Mouse (Mus musculus): Measurements from ENCODE around the gene Plac8. TPM values are rescaled to one million over a fixed set of nuclear protein-coding genes. Genes with fewer than 3 reads are reported as not detected.

Gene Plac8
- polyA plus RNA-seq, 1 experiment from 2014 or later: 5.3 TPM

DNA sequence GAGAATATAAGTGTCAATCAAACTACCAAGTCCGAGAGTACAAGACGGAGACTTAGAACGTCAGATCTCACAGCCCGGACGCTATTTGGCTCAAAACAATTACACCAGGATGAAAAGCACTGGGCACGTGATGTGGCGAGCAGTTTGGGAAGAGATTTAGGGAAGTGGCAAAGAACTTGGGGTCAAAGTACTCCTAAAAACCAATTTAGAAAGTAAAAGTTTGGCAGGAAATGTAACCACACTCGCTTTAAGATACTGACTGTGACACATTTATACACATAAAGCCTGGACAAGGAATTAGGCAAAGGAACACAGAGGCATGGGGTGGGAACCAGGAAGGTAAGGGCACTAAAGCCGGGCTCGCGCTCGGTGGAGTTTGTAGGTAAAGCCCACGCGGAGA lies 15.0 kb downstream of the Plac8 start:
- Histone ChIP-seq H3K9me3 (no peaks in the 10 kb centered on the region), H3K9ac (no peak overlapping the region), H3K36me3 (no peaks in the 10 kb centered on the region), H3K4me1 (no peaks in the 10 kb centered on the region), H3K4me3 (no peak overlapping the region), H3K27ac (no peak overlapping the region), H3K27me3 (no peaks in the 10 kb centered on the region), H3K4me2 (no peak overlapping the region)
- no peak for ATAC-seq (ENCODE audit: insufficient number of reproducible peaks, low FRiP score, low TSS enrichment, low read depth)
- 76% methylated on average over 14 of the region's 14 CpGs for WGBS

DNA sequence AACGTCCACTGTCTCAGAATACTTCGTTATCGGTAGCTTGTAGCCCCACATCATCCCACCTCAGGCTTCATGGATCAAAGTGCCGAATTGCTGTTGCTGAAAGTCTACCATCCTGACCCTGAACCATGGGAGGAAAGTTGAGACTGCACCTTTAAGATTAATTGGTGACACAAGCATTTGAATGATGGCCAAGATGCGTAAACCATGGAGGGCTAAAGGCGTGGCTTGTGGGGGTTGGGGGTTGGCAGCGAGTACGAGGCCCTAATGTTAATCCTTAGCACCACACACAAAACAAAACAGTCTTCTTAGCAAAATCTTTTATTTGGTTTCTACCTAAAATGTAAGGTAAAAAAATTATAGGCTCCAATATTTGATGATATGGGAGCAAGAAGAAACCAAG lies 18.6 kb downstream of the Plac8 start:
- no peak overlapping the region for H3K4me2 ChIP-seq
- H3K27me3 ChIP-seq: no peaks in the 10 kb centered on the region
- peaks cover 9% of the 10 kb centered on the region for H3K36me3 ChIP-seq
- no peak overlapping the region for H3K27ac ChIP-seq
- no peak overlapping the region for H3K9ac ChIP-seq
- no peak overlapping the region for H3K4me3 ChIP-seq
- WGBS: 46% methylated on average over 8 of the region's 8 CpGs
- no peak for ATAC-seq (ENCODE audit: insufficient number of reproducible peaks, low FRiP score, low TSS enrichment, low read depth)
- H3K9me3 ChIP-seq: no peaks in the 10 kb centered on the region
- no peaks in the 10 kb centered on the region for H3K4me1 ChIP-seq

DNA sequence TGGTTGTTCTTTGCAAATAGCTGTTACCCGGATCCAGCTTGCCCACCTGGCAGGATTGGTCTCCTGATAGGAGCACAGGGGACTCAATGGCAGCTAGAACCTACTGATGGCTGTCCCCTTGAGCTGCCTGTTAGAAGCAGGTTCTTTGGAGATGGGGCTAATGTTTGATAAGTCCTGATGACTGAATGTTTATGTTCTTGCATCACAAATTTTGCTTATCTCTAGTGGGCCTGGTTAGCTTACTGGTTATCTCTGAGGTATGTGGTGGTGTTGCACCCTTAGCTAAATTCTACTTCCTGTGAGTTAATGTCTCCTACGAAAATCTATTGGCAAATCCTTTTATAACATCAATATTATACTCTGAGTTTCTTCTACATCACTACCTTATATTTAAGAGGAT lies 20.1 kb downstream of the Plac8 start:
- no peak overlapping the region for H3K9ac ChIP-seq
- WGBS: 74% methylated on average over 2 of the region's 2 CpGs
- peaks cover 24% of the 10 kb centered on the region for H3K36me3 ChIP-seq
- no peak overlapping the region for H3K4me3 ChIP-seq
- no peaks in the 10 kb centered on the region for H3K9me3 ChIP-seq
- H3K4me1 ChIP-seq: no peaks in the 10 kb centered on the region
- no peak overlapping the region for H3K27ac ChIP-seq
- no peaks in the 10 kb centered on the region for H3K27me3 ChIP-seq
- no peak overlapping the region for H3K4me2 ChIP-seq
- no peak for ATAC-seq (ENCODE audit: insufficient number of reproducible peaks, low FRiP score, low TSS enrichment, low read depth)

DNA sequence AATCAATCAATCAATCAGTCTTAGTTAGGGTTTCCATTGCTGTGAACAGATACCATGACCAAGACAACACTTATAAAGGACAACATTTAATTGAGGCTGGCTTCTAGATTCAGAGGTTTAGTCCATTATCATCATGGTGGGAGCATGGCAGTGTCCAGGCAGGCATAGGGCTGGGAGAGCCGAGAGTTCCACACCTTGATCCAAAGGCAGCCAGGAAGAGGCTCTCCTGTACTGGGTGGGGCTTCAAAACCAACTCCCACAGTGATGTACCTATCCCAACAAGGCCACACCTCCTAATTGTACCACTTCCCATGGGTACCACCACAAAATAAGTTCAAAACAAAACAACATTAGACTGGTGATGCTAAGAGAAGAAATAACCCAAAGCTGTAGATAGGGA lies 21.9 kb downstream of the Plac8 start:
- Histone ChIP-seq H3K4me2 (no peak overlapping the region), H3K27me3 (no peaks in the 10 kb centered on the region), H3K9ac (no peak overlapping the region), H3K4me1 (no peaks in the 10 kb centered on the region), H3K9me3 (no peaks in the 10 kb centered on the region), H3K4me3 (no peak overlapping the region), H3K36me3 (peaks cover 35% of the 10 kb centered on the region), H3K27ac (no peak overlapping the region)
- no peak for ATAC-seq (ENCODE audit: insufficient number of reproducible peaks, low FRiP score, low TSS enrichment, low read depth)
- WGBS: 86% methylated on average over 1 of the region's 1 CpGs

DNA sequence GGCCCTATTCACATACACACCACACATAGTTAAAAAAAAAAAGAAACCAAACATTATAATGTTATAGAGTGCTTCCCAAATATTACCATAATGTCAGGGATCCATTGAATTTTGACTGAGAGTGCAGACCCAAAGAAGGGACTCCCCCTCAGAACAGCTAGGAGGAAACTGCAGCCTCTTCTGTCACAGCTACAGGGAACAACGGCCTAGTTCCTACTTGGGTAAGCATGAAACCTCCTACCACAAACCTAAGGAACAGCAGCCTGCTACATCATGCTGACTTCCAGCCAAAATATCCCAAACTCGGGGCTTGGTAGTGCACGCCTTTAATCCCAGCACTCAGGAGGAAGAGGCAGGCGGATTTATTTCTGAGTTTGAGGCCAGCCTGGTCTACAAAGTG lies 22.7 kb downstream of the Plac8 start:
- no peaks in the 10 kb centered on the region for H3K9me3 ChIP-seq
- no peak for ATAC-seq (ENCODE audit: insufficient number of reproducible peaks, low FRiP score, low TSS enrichment, low read depth)

DNA sequence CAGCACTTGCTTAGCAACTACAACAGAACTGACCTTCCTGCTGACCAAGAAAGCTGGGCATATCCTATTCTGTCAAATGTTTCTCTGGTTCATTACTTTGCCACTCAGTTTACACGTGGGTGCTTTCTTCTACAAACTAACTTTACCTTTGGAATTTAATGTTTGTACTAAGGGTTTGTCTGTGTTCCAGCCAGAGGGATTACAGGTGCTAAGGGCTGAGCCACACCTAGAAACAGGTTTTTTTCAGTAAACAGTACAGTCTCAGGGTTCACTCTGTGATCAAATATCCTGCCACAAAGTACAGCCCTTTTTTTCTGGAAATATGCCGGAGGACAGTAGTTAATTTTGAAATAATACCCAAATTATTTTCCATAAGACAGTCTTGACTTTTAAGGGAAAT lies 23.8 kb downstream of the Plac8 start:
- Histone ChIP-seq H3K36me3 (peaks cover 51% of the 10 kb centered on the region), H3K4me2 (no peak overlapping the region), H3K9me3 (no peaks in the 10 kb centered on the region), H3K4me3 (no peak overlapping the region), H3K9ac (no peak overlapping the region), H3K27ac (no peak overlapping the region), H3K4me1 (no peaks in the 10 kb centered on the region), H3K27me3 (no peaks in the 10 kb centered on the region)
- WGBS: 82% methylated on average over 2 of the region's 2 CpGs
- ATAC-seq (ENCODE audit: insufficient number of reproducible peaks, low FRiP score, low TSS enrichment, low read depth): no peak

More for the DNA sequence above, 22.7 kb downstream of the Plac8 start:
- WGBS: 93% methylated on average over 4 of the region's 4 CpGs
- Histone ChIP-seq H3K27me3 (no peaks in the 10 kb centered on the region), H3K4me2 (no peak overlapping the region), H3K9ac (no peak overlapping the region), H3K27ac (no peak overlapping the region), H3K4me1 (no peaks in the 10 kb centered on the region), H3K4me3 (no peak overlapping the region), H3K36me3 (peaks cover 43% of the 10 kb centered on the region)

DNA sequence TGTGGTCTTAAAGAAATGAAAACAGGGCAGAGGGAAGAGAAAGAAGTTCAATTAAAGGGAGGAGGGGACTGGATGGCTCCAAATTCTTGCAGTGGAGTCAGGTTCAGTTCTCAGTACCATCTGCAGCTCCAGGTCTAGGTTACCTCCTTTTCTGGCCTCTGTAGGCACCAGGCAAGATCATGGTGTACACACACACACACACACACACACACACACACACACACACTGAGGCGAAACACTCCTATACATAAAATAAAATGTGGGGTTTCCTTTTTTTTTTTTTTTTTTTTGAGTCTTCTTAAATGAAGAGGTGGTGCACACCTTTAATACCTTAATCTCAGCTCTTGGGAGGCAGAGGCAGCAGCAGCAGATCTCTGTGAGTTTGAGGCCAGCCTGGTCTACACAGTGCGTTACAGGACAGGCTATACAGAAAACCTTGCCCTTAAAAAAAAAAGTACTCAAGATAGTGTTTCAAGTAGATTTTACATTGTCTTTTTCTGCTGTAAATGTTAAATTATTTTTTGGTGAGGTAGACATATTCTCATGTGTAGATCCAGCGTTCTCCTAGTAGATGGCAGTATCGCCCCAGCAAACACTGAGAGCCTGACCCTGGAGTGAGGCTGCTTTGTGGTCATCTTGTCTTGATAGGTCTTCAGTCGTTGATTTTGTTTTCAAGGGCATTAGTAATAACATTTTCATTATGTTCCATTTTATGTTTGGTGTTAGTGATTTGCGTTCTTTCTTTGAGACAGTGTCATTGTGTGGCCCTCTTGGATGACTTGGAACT lies 25.6 kb downstream of the Plac8 start:
- H3K4me3 ChIP-seq: no peak overlapping the region
- no peak for ATAC-seq (ENCODE audit: insufficient number of reproducible peaks, low FRiP score, low TSS enrichment, low read depth)
- no peak overlapping the region for H3K27ac ChIP-seq
- WGBS: 88% methylated on average over 6 of the region's 6 CpGs
- H3K36me3 ChIP-seq: peaks cover 67% of the 10 kb centered on the region
- H3K4me2 ChIP-seq: no peak overlapping the region
- H3K9ac ChIP-seq: no peak overlapping the region
- no peaks in the 10 kb centered on the region for H3K9me3 ChIP-seq
- no peaks in the 10 kb centered on the region for H3K4me1 ChIP-seq
- no peaks in the 10 kb centered on the region for H3K27me3 ChIP-seq

DNA sequence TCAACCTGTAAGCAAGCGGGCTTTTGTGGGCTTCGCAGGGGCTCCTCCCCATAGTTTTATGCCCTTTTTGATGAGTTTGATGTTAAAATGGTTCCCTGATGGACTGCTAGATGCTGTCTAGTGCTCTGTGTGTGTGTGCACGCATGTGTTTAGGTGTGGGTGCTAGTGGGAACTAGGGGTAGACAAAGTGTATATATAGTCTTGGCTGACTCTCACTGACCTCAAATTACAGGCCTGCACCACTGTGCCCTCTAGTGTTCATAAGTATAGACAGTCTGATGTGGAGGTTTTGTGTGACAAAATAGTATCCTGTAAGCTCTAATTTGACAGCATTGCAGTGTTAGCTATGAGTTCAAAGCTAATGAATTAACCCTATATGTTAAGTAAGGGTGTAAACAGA lies 35.4 kb downstream of the Plac8 start:
- H3K4me2 ChIP-seq: no peak overlapping the region
- peaks cover 63% of the 10 kb centered on the region for H3K36me3 ChIP-seq
- ATAC-seq (ENCODE audit: insufficient number of reproducible peaks, low FRiP score, low TSS enrichment, low read depth): no peak
- no peak overlapping the region for H3K27ac ChIP-seq
- H3K9ac ChIP-seq: no peak overlapping the region
- H3K4me3 ChIP-seq: no peak overlapping the region
- WGBS: 87% methylated on average over 3 of the region's 3 CpGs
- no peaks in the 10 kb centered on the region for H3K27me3 ChIP-seq
- H3K9me3 ChIP-seq: no peaks in the 10 kb centered on the region
- no peaks in the 10 kb centered on the region for H3K4me1 ChIP-seq

DNA sequence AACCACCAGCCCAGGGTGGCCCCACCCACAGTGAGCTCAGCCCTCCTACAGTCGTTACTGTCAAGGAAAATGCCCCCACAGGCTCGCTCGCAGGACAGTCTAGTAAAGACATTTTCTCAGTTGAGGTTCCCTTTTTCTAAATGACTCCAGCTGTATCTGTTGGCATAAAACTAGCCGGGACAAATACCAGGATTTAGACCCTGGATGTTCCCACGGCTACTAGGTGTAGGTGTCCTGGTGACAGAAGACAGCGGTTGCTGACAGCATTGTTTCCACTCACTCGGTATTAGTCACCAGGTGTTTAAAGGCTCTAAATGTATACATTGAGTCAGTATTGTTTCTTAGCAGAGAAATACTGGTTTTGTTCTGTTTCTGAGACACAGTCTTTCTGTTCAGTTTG lies 36.2 kb downstream of the Plac8 start:
- Histone ChIP-seq H3K36me3 (peaks cover 65% of the 10 kb centered on the region), H3K4me2 (no peak overlapping the region), H3K4me1 (no peaks in the 10 kb centered on the region), H3K4me3 (no peak overlapping the region), H3K27me3 (no peaks in the 10 kb centered on the region), H3K9ac (no peak overlapping the region), H3K27ac (no peak overlapping the region), H3K9me3 (no peaks in the 10 kb centered on the region)
- ATAC-seq (ENCODE audit: insufficient number of reproducible peaks, low FRiP score, low TSS enrichment, low read depth): no peak
- 77% methylated on average over 7 of the region's 7 CpGs for WGBS

DNA sequence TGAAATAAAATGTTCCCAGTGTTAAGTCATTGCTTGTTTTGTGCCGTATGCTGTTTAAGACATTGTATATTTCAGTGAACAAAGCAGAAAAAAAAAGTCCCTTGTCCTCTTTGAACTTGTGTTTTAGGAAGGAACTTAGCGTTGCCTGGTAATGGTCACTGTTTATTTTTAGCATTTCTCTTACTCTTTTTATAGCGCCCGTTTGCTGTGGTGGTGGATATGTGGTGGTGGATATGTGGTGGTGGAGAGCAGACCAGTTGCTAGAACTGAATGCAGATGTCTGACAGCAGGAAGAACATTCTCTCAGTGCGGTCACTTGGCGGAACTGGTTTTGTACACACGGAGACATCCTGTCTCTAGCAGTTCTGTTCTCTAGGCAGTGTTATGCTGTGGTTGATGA lies 45.9 kb downstream of the Plac8 start:
- H3K36me3 ChIP-seq: peaks cover 37% of the 10 kb centered on the region
- no peak overlapping the region for H3K27ac ChIP-seq
- H3K4me1 ChIP-seq: no peaks in the 10 kb centered on the region
- no peaks in the 10 kb centered on the region for H3K27me3 ChIP-seq
- H3K9ac ChIP-seq: no peak overlapping the region
- no peak overlapping the region for H3K4me3 ChIP-seq
- ATAC-seq (ENCODE audit: insufficient number of reproducible peaks, low FRiP score, low TSS enrichment, low read depth): no peak
- WGBS: 79% methylated on average over 7 of the region's 7 CpGs
- H3K9me3 ChIP-seq: no peaks in the 10 kb centered on the region
- H3K4me2 ChIP-seq: no peak overlapping the region

DNA sequence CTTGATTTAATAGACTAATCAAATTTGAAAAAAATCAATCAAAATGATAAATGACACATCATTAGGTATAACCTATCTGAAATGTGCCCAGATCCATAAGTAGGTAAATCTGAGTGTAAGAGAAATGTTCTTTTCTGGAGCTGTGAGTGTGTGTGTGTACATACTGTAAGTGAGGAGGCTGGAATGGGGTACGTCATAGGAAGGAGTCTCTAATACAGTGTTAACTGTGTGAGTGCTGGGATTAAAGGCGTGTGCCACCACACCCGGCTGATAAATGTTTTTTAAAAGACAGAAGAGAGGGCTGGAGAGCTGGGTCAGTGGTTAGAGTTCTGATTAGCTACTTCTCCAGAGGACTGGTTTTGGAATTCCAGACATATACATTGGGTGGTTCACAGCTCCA lies 46.4 kb downstream of the Plac8 start:
- Histone ChIP-seq H3K4me2 (no peak overlapping the region), H3K9me3 (no peaks in the 10 kb centered on the region), H3K9ac (no peak overlapping the region), H3K27ac (no peak overlapping the region), H3K4me1 (no peaks in the 10 kb centered on the region), H3K4me3 (no peak overlapping the region), H3K36me3 (peaks cover 32% of the 10 kb centered on the region), H3K27me3 (no peaks in the 10 kb centered on the region)
- no peak for ATAC-seq (ENCODE audit: insufficient number of reproducible peaks, low FRiP score, low TSS enrichment, low read depth)
- 64% methylated on average over 3 of the region's 3 CpGs for WGBS

DNA sequence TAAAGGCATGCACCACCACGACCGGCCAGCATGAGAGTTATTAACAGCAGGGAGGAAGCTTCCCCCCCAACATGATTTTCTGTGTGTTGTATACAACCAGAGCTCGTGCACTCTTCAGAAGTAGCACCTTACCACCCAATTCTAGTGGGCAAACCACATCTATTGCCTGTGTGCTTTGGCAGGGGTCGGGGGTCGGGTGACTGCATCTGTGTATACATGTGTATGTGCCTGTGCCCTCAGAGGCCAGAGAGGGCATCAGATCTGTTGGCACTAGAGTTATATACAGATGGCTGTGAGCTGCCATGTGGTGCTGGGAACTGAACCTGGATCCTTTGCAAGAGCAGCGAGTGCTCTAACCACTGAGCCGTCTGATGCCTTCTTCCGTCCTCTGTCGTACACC lies 47.1 kb downstream of the Plac8 start:
- Histone ChIP-seq H3K36me3 (peaks cover 25% of the 10 kb centered on the region), H3K4me1 (peaks cover 4% of the 10 kb centered on the region), H3K27ac (no peak overlapping the region), H3K9me3 (no peaks in the 10 kb centered on the region), H3K27me3 (no peaks in the 10 kb centered on the region), H3K4me2 (no peak overlapping the region), H3K4me3 (no peak overlapping the region), H3K9ac (no peak overlapping the region)
- ATAC-seq (ENCODE audit: insufficient number of reproducible peaks, low FRiP score, low TSS enrichment, low read depth): no peak
- WGBS: 95% methylated on average over 9 of the region's 9 CpGs

DNA sequence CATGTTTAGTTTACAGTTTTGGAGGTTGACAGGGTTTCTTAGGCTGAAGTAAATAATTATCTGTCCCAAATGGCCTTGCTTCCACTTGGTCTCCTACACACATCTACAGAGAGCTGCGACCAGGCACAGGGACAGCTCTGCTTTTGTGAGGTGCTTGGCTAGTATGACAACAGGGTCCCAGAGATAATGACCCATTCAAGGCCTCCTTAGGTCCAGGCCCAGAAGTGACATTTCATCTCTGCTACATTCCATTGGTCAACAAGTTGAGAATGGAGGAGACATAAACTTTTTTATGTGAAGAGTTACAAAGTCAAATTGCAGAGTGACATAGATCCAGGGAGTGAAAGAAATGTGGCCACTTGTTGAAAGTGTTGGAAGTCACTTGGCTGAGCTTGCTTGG lies 48.7 kb downstream of the Plac8 start:
- peaks cover 9% of the 10 kb centered on the region for H3K4me1 ChIP-seq
- WGBS: 89% methylated on average over 1 of the region's 1 CpGs

More for the DNA sequence above, 48.7 kb downstream of the Plac8 start:
- Histone ChIP-seq H3K4me3 (no peak overlapping the region), H3K4me2 (no peak overlapping the region), H3K27ac (no peak overlapping the region), H3K9me3 (no peaks in the 10 kb centered on the region), H3K27me3 (no peaks in the 10 kb centered on the region), H3K36me3 (peaks cover 10% of the 10 kb centered on the region), H3K9ac (no peak overlapping the region)
- ATAC-seq (ENCODE audit: insufficient number of reproducible peaks, low FRiP score, low TSS enrichment, low read depth): no peak

Measured in limb, embryonic 15.5 days (tissue).